Mouse (Mus musculus) MEL-GATA-1-ER (cell line): ENCODE results near the gene Sspo.

Source experiments
- DNase-seq: peaks from one replicate; pipeline ENCODE4 v3.0.0-alpha.2; 2012; ENCODE audit warnings: low read depth; ENCODE audit errors: extremely low read depth

The Sspo gene

GRCm38 (mm10) chr6:48435706-48436349, 12.2 kb upstream of the Sspo start:
- DNase-seq, result no peak

DNA sequence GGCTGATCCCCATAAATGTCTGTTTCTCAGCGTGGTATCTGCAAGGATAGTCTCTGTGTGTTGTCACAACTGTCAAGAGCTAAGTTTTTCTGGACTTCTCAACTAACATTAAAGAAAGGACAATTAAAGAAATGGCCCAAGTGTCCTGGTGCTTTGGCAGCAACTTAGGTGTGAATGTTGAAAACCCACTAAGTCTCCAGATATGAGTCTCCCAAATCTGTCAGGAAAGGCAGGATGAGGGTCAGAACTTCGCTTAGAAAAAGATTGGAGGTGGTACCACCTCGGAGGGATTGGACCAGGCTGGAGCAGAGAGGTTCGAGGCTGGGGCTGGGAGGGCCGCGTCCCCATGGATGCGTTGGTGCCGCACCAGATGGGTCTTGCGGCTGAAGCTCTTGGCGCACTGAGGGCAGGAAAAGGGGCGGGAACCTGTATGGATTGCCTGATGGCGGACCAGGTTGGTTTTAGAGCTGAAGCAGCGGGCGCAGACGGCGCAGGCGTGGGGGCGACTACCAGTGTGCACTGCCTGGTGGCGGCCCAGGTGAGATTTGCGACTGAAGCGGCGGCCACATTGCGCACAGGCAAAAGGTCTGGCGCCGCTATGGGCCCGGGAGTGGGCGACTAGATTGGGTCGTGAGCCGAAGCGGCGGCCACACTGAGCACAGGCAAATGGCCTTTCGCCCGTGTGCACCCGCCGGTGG, 10.2 kb upstream of the Sspo start:
- no peak for DNase-seq

GRCm38 (mm10) chr6:48438475-48439125, 9.4 kb upstream of the Sspo start:
- no peak for DNase-seq

DNA sequence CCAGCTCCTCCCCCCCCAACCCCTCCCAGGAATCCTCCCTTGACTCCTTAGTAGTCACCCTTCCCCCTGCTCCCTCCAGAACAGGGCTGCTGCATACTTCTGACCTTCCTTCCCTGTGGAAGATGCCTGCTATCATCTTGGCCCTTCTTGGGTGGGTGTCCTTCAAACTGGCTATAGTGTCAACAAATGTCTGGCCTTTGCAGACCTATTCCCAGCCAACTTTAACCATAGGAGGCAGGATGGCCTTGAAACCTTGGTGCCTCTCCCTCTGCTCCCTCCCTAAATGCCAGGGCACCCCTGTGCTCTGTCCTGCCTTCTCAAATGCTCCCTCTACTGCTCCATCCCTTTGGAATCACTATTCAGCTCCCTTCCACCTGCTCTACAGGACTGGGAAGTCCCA, 8.4 kb upstream of the Sspo start:
- no peak for DNase-seq

DNA sequence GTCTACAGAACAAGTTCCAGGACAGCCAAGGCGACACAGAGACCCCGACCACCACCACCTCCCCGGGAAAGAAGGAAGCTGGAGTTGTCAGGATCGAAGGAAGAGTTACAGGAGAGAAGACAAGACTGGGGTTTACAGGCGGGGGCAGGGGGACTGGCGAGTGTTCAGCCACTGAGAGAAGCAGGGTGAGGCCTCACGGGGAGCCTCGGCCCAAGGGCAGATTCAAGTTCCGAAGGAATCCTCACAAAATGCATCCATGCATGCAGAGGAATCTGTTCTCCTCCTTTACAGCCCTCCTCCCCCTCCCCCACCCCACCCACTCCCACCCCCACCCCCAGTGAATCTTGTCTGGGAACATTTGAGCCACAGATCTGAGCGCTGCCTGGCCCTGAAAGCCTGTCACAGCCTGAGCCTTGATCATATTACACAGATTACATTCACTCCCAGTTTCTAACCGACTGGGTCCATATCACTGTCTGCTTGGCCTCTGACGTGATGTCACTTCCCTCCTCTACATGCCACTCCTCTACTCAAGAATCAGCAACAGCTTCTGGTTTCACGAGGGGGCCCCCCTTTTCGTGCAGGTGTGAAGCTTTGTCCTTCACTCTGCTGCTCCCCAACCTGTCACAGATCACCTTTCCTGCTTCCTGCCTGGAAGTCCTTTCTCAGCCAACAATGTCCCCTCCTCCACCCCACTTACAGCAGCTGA, 7.6 kb upstream of the Sspo start:
- DNase-seq, result no peak

DNA sequence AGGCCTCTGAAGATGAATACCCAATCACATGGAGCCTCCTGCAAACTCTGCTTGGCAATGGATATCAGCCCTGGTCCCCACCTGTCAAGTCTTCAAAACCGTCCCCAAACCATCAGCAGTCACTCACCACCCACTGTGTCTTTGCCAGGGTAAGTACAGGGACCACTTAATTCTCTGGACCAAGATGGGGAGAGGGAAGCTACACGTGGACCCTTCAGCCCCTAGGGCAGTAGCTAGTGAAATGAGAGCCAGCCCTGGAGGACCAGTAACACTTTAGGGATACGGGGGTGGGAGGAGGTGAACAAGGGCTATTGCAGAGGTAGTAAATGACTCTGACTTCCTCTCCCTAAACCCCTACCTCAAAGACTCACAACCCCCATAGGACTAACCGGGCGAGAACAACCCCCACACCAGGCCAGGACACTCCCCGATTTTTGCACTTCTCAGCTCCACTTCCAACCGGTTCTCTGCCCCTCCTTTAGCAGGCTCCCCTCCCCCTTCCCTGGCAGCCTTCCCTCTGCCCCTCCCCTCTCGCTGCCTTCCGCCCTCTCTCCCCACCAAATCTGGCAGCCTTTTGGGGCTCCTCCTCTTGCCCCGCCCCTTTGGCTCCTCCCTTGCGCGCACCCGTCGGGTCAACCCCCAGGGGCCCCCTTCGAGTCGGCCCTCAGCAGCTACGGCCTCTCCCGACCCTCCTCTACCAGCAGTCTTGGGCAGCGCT, 4.3 kb upstream of the Sspo start:
- peak; percentile 49 for DNase-seq

- peak; percentile 32 for DNase-seq
Observed at GRCm38 (mm10) chr6:48444310-48445180, 3.5 kb upstream of the Sspo start.

DNA sequence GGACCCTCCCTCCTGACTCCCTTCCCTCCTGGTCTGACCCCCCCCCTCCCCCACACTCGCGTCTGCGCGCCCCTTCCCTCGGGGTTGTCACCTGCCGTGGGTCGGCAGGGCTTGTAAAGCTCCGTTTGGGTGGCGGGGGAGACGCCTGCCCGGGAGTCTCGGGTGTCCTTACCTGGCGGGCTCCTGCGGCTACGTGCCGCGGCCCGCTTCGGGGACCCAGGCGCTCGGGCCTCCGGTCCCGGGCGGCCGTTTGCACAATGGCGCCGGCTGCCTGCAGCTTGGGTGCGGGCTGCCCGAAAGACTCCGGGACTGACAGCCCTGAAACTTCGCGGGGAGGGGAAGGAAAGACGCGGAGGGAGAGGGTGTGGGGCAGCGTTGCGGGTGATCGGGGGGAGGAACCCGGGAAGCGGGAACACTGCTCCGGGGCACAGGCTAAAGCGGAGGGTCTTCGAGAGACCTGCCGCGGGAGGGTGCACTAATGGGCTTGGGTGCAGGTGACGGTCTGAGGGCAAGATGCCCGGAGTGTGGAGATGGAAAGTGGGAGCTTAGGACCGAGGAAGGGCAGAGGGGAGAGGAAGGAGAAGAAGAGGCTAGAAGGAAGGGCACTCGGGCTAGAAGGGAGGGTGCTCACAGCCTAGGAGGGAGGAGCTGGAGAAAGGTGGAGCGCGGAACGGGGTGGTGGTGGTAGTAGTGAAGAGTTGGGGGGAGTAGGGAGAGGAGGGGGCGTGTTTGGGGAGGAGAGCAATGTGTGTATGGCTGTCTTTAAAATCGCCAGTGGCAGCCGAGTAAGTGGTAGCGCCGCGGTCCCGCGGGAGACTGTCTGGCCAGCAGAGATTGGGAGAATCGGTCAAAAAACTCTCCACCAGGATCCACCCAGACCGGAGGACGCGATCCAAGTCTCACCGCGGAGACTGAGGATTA, 2.6 kb upstream of the Sspo start, which contains the start of gene Zfp467:
Gene Zfp467, minus strand, starts transcription at position 645 of the 921 bp plus-strand sequence.
- DNase-seq, result no peak

DNA sequence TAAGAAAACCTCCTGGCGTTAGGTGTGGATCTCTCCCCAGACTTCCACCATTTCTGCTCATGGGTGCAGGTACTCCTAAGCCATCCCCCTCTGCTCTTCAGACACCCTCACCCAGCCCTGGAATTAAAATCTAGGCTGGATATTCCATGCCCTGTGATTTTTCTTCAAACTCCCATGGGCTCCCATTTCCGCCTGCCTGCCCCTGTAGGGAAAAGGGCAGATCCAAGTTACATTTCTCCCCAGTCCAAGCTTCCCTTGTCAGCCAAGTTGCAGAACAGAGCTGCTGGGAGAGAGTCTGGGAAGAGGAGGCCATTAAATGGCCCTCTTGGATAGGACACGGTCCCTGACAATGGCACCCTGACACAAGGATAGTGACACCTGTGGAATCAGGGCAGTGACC, 1.8 kb upstream of the Sspo start:
- no peak for DNase-seq

DNA sequence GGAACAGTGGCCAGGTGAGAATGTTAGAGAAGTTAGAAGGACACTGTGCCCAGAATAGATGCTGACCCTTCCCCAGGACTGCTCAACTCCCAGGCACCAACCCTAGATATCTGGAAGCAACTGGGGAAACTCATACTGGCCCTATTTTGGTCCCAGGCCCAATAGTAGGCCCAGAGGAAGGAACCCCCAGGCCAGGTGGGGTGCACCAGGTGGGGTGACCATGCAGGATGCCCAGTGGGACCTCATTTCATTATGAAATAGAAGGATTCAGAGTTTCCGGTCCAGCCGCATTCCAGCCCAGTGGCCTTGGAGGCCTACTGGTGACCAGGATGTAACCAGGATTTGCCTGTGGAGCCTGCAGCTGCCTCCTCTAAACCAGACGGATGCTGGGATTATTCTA, 1.1 kb upstream of the Sspo start:
- no peak for DNase-seq

- no peak for DNase-seq
Observed at GRCm38 (mm10) chr6:48448527-48448926, 498 bp downstream of the Sspo start.

DNA sequence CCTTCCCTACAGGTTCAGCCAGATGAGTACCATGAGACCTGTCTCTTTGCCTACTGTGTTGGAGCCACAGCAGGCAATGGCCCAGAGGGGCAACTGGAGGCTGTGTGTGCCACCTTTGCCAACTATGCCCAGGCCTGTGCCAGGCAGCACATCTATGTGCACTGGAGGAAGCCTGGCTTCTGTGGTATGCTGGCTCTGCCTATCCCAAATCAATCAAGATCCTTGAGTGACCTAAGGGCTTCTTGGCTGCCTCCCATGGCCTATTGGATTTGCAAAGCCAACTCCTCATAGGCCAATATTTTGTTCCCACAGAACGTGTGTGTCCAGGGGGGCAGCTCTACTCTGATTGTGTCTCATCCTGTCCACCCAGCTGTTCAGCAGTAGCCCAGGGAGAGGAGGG, 4.1 kb downstream of the Sspo start:
- no peak for DNase-seq

GRCm38 (mm10) chr6:48452771-48453170, 4.7 kb downstream of the Sspo start:
- no peak for DNase-seq

GRCm38 (mm10) chr6:48464966-48465679, 17.1 kb downstream of the Sspo start:
- no peak for DNase-seq

GRCm38 (mm10) chr6:48466715-48467114, 18.7 kb downstream of the Sspo start:
- no peak for DNase-seq

- DNase-seq, result no peak
Observed at GRCm38 (mm10) chr6:48467490-48467889, 19.5 kb downstream of the Sspo start.

DNA sequence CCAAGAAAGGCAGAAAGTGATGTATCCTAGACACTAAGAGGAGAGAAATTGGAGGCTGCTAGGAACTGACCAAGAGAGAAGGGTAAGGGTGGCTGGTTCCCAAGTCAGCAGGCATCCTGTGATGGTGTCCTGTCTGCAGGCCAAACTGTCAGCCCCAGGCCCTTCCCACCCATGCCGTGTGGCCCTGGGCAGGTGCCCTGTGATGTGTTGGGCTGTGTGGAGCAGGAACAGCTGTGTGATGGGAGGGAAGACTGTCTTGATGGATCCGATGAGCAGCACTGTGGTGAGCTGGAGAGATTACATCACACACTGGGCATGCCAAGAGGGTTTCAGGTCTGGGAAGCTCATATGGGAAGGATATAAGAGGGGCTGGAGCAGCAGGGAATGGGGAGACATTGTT, 22.7 kb downstream of the Sspo start:
- DNase-seq, result no peak

DNA sequence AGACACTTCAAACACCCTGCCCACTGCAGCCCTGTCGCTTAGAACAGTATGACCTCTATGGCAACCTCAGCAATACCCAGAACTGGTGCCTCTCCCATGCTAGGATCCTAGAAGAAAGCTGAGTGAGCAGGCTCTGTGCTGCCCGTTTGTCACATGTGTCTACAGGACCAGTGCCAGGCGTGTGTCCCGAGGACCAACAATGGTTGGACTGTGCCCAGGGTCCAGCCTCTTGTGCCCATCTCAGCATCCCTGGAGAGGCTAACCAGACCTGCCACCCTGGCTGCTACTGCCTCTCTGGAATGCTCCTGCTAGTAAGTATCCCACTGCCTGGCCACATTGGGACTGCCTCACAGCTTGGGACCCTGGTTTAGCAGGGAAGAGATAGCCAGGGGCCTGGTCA, 30.4 kb downstream of the Sspo start:
- no peak for DNase-seq

- DNase-seq, result no peak
Observed at GRCm38 (mm10) chr6:48482501-48482900, 34.5 kb downstream of the Sspo start.
